Mouse (Mus musculus) small intestine, adult 2 months (tissue): ENCODE results near the gene Gbp7.

Experiments used
- CTCF ChIP-seq: fragments of 200-500 bp; IDR thresholded peaks from 2 replicates; pipeline ENCODE4 v1.5.1; 2012; ENCODE audit warnings: low read depth, mild to moderate bottlenecking, control low read depth, inconsistent platforms, low read length, moderate library complexity, mixed read lengths; ENCODE audit not compliant: insufficient replicate concordance, insufficient read length; ENCODE audit errors: extremely low read depth
- POLR2A ChIP-seq: fragments of 200-500 bp; IDR thresholded peaks from 2 replicates; pipeline ENCODE4 v1.6.1; 2012; ENCODE audit warnings: low read depth, mild to moderate bottlenecking, control low read depth, inconsistent platforms, low read length, moderate library complexity

GRCm38 (mm10) chr3:142529597-142529996 is 545 bp upstream of the Gbp7 start:
- TF ChIP-seq CTCF (no peak), POLR2A (no peak)
